Mouse (Mus musculus): Measurements from ENCODE around the gene Rps19bp1. TPM values are rescaled to one million over a fixed set of nuclear protein-coding genes. Genes with fewer than 3 reads are reported as not detected.

The Rps19bp1 gene
- polyA plus RNA-seq, 1 experiment from 2014 or later, result 70.7 TPM

- Histone ChIP-seq H3K9ac (ENCODE audit: low read depth, low read length) (no peak overlapping the region), H3K4me1 (ENCODE audit: control insufficient read depth, insufficient read depth, low read depth, low read length) (no peaks in the 10 kb centered on the region), H3K4me3 (ENCODE audit: low read length) (no peak overlapping the region), H3K36me3 (ENCODE audit: control insufficient read depth, insufficient read depth, low read length) (peaks cover 15% of the 10 kb centered on the region), H3K9me3 (ENCODE audit: control insufficient read depth, low read length) (no peaks in the 10 kb centered on the region), H3K27me3 (replicated peaks; ENCODE audit: control insufficient read depth, insufficient read depth, low read length) (no peaks in the 10 kb centered on the region), H3K27ac (ENCODE audit: low read depth, low read length) (no peak overlapping the region), H3K4me2 (ENCODE audit: low read length) (no peak overlapping the region)
- ATAC-seq, result no peak
Measured at GRCm38 (mm10) chr15:80213688-80214087, 50.4 kb downstream of the Rps19bp1 start.

Other genes with a start within 250 kb of the Rps19bp1 start
- 6.7 and 8.0 TPM in 2 replicates for gene Pdgfb, start 249.3 kb downstream of the Rps19bp1 start, polyA plus RNA-seq (2015; fragmentation: Nextera tagmentation; extraction: Ambion mirVana)
- gene Syngr1, start 173.0 kb downstream of the Rps19bp1 start, polyA plus RNA-seq (2015; fragmentation: Nextera tagmentation; extraction: Ambion mirVana), result 78.6 and 80.3 TPM in 2 replicates
- gene Rpl3, start 172.4 kb downstream of the Rps19bp1 start, polyA plus RNA-seq (2015; fragmentation: Nextera tagmentation; extraction: Ambion mirVana), result 523 and 556 TPM in 2 replicates
- gene Tab1, start 131.2 kb downstream of the Rps19bp1 start, polyA plus RNA-seq (2015; fragmentation: Nextera tagmentation; extraction: Ambion mirVana), result 37.1 and 39.9 TPM in 2 replicates
- 15.7 and 15.8 TPM in 2 replicates for gene Mgat3, start 90.6 kb downstream of the Rps19bp1 start, polyA plus RNA-seq (2015; fragmentation: Nextera tagmentation; extraction: Ambion mirVana)
- gene Mief1, start 30.3 kb downstream of the Rps19bp1 start, polyA plus RNA-seq (2015; fragmentation: Nextera tagmentation; extraction: Ambion mirVana), result 29.0 and 38.1 TPM in 2 replicates
- gene AC140267.1, start 28.5 kb downstream of the Rps19bp1 start, polyA plus RNA-seq (2015; fragmentation: Nextera tagmentation; extraction: Ambion mirVana), result 4.9 TPM in 1 of 2 replicates, not detected in the other
- gene Atf4, start 9.1 kb downstream of the Rps19bp1 start, polyA plus RNA-seq (2015; fragmentation: Nextera tagmentation; extraction: Ambion mirVana), result 116 and 117 TPM in 2 replicates
- 0.74 and 0.84 TPM in 2 replicates for gene Cacna1i, start 22.9 kb upstream of the Rps19bp1 start, polyA plus RNA-seq (2015; fragmentation: Nextera tagmentation; extraction: Ambion mirVana)

Measured in hindbrain, embryonic 16.5 days (tissue).